Mouse (Mus musculus): Measurements from ENCODE around the gene Mlip.
A peak's percentile ranks its signal among the peaks of the same experiment; 100 is the strongest.

Gene Mlip

GRCm38 (mm10) chr9:77175870-77176269, 176.9 kb downstream of the Mlip start:
- no peak for DNase-seq

- no peak for DNase-seq
Observed at GRCm38 (mm10) chr9:77172044-77172443, 180.7 kb downstream of the Mlip start.

DNA sequence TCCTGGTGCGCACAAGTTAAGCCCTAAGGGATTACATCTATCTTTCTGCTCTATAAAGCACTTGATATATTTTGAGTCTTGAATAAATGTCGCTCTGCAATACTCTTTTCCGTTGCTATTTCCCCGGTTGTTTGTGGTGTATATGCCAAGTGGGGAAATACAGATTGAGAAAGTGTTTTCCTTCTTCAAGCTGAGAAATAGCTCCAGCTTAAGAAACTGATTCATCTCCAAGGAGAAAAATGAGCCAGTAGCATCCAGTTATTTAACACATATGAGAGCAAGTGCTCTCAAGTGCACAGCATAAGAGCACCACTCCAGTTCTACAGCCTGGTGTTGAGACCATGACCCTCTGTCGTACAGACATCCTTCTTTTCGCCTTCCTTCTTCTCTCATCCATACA, 186.9 kb downstream of the Mlip start:
- DNase-seq = no peak

DNA sequence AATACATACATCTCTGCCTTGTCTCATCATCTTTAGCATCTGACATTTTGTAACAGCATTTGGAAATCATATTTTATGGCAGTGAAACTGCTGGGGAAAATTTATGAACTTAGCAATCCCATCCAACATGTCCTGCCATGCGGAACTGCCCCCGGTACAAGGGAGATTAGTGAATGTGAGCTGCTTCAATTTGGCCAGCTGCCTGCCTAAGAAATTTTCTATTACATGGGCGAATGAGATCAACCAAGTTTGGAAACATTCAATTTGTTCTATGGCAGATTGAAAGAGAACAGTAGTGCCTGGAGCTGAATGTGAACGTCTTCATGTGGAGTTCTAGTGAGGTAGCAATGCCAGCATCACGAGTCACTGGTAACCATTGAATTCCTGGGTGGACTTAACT, 191.0 kb downstream of the Mlip start:
- no peak for DNase-seq

DNA sequence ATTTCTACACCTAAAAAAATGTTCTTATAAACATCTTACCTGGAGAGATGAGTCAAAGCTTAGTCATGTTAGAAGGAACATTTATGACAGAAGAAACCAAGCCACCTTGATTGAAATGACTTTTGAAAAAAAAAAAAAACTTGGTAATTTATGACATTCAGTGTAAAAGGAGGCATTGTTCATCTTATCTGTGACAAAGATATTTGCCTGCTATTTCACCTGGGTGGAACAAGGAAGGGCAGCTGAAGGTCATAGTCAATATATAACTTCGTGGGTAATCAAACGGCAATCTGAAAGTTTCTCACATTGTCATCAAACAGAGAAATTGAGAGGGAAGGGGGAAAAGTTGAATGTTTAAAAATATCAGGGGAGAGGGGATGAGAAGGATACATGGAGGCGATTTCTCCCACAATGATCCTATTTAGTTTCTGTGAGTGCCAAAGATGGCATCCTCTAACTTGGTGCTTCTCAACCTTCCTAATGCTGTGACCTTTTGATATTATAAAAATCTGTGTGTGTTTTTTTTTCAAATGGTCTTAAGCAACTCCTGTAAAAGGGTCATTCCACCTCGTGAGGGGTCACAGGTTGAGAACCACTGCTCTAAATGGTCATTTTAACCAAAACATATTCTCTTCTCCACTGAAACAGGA, 192.4 kb downstream of the Mlip start:
- DNase-seq = no peak

DNA sequence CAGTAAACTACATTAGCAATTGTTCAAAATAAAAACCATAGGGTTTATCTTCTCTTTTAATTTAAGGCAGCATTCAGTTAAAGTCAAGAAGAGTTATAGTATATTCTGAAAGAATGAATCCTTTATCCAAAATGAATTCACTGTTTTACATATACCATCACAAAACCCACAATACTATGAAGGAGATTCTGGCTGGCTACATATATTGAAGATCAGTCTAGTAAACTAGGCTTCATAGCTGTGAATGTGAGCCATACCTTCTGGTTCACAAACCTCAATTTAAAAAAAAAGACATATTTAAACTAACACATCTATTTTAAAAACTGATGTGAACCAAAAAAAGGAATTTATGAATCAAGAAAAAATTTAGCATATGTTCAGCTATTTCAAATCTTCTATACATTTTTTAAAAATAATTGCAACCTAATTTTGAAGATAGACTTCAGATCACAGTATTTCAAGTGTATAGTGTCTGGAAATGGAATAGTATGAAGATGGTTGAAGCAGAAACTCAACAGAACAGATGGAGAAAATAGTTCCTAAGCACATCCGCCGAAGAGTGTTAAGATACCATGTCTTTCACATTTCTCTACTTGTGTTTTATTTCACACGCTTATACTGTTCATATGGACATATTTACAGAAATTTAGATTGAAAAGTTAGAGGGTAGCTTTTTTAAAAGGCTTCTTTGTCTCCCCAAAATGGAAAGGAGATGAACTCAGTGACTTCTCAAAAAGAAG, 204.1 kb downstream of the Mlip start:
- DNase-seq = no peak

GRCm38 (mm10) chr9:77119735-77120134, 233.0 kb downstream of the Mlip start:
- no peak for DNase-seq

DNA sequence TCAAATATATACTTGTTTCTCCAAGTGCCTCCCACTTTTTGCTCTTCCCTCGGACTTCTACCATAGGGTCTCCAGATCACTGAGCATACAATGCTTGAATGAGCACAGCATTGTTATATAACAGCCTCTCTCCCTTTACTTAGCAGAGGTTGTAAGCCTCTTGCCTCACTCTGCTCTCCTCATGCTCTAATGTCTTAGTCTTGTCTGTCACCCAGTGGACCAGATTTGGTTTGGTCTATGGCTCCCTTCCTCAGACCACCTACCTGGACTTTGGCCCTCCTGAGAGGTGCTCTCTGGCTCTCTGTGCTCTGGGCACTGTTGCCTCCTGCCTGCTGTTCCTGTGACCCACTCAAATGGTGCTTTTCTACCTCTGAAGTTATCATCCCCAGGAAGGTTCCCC, 255.9 kb downstream of the Mlip start:
- DNase-seq = peak; percentile 27 to 60

GRCm38 (mm10) chr9:77083221-77083620, 269.5 kb downstream of the Mlip start:
- peak; percentile 69 to 83 for DNase-seq

DNA sequence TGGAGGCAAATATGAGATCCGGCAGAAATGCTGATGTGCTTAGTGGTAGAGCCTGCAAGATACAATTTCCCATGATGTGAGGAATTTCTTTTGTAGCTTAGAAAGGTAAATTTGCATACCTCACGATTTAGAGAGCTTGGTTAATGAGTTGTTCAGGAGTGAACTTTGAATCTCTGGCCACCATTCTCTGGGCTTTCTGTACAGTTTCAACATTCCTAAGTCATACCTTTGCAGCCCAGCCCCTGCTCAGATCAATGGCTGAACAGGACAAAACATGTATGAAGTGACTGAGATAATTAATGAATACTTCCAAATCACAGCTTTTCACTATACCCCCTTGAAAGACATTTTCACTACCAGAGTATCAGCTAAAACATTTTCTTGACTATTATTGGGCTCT, 281.1 kb downstream of the Mlip start:
- peak; percentile 57 to 77 for DNase-seq

- DNase-seq = no peak
Observed at GRCm38 (mm10) chr9:77056611-77057010, 296.2 kb downstream of the Mlip start.

- DNase-seq = no peak
Observed at GRCm38 (mm10) chr9:77054426-77055193, 298.2 kb downstream of the Mlip start.
